In the genomic region with DNA sequence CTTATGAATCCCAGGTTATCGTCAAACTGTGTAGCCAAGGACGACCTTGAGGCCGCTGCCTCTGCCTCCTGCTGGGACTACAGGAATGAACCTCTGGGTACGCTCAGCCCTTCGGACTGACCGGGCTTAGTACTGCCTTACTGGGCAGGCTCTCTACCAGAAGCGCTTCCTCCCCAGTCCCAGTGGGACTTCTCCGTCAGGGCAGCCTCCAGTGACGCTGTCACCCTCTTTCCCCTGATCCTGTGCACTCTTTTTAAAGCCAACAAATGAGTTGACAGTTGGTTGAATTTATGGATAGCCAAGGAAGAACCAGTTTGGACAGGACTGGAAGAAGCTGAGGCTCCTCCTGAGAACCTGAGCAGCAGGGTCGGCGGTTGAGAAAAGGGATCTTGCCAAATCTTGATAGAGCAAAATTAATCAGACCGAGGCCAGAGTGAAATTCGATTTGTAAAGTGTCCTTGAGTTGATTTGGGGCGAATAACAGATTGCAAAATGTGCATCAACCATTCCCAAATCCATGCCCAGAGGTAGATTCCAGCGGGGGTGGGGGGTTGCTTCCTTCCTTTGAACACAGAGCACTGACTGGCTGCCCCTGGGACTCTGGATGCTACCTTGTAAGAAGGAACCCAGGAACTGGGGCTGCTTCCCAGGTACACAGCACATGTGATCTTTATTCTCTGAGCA, we compare ENCODE assay signal across 12 mouse cellular contexts. TPM values are rescaled to one million over a fixed set of nuclear protein-coding genes. Genes with fewer than 3 reads are reported as not detected.
DNase-seq lines count a peak whose midpoint lies in the region; ATAC-seq and TF ChIP-seq lines count a peak whose summit lies in the region.
"Had no signal": no experiment of that assay in that cellular context is flagged by ENCODE, and none has a peak within 500 bp of the region (broad histone marks: within the 10 kb centered on the region; RNA-seq: fewer than 3 reads in every experiment).

No protein-coding gene starts in this region.

- no peak overlapping the region for H3K4me3 ChIP-seq in liver, adult 2 months (ENCODE audit: insufficient read depth, low read depth, low read length)
- H3K4me3 ChIP-seq in liver, embryonic 12.5 days, result no peak overlapping the region
- H3K4me3 ChIP-seq: embryonic facial prominence, embryonic 13.5 days; limb, embryonic 15.5 days; midbrain, embryonic 12.5 days had no signal

- DNase-seq in adrenal gland, adult 18-20 months (ENCODE audit: low spot score in 2 of 2), result peak; percentile 31 to 41
- no peak for DNase-seq in adrenal gland, adult 8-10 months
- peak; percentile 84 for DNase-seq in liver, adult 2 months (ENCODE audit: extremely low read depth, low read depth, low spot score)
- DNase-seq in fat pad, adult 2 months (ENCODE audit: extremely low read depth, low read depth, low spot score), result peak; percentile 68
- DNase-seq in kidney, postnatal 25 days, result peak; percentile 72 to 89
- DNase-seq in left cerebral cortex, adult 11 months (ENCODE audit: low spot score), result no peak

- H3K4me2 ChIP-seq in liver, embryonic 12.5 days, result no peak overlapping the region
- H3K4me2 ChIP-seq: embryonic facial prominence, embryonic 13.5 days; limb, embryonic 15.5 days; midbrain, embryonic 12.5 days had no signal

- 0 out of 2 replicates have a peak, but pooled peaks cover 7% of the 10 kb centered on the region for H3K79me2 ChIP-seq in liver, adult 2 months (ENCODE audit: control insufficient read depth, insufficient read depth, low read length)

- H3K36me3 ChIP-seq in liver, adult 2 months (ENCODE audit: control insufficient read depth, insufficient read depth, low read length), result peaks cover under 1% of the 10 kb centered on the region; the same call in 1 of the 2 replicates
- H3K36me3 ChIP-seq in liver, embryonic 12.5 days, result peaks cover 12% of the 10 kb centered on the region

- no peak for ATAC-seq in liver, embryonic 12.5 days
- no peak for ATAC-seq in erythroid progenitor cell, adult 5-6 weeks (replicated peaks; ENCODE audit: low FRiP score, poor library complexity, severe bottlenecking)

- no peaks in the 10 kb centered on the region for H3K27me3 ChIP-seq in liver, adult 2 months (ENCODE audit: control insufficient read depth, insufficient read depth, low read length)
- peaks cover 28% of the 10 kb centered on the region for H3K27me3 ChIP-seq in liver, embryonic 12.5 days (replicated peaks)

- 0 out of 2 replicates have a peak, but pooled peaks cover 6% of the 10 kb centered on the region for H3K9me3 ChIP-seq in liver, embryonic 12.5 days (replicated peaks)
- H3K9me3 ChIP-seq: embryonic facial prominence, embryonic 13.5 days; limb, embryonic 15.5 days; midbrain, embryonic 12.5 days had no signal

- 0 out of 2 replicates have a peak, but pooled peaks have one; percentile 12 for TF ChIP-seq CTCF in liver, adult 2 months (IDR thresholded peaks at IDR 0.05; ENCODE audit: low read depth, low read length)

- WGBS in liver, adult 2 months, result 9% methylated on average over 15 of the region's 15 CpGs
- 48% methylated on average over 15 of the region's 15 CpGs for WGBS in liver, embryonic 12.5 days (ENCODE audit: insufficient replicate concordance)

- TF ChIP-seq POLR2A in liver, adult 2 months (IDR thresholded peaks at IDR 0.05; ENCODE audit: extremely low read depth, insufficient read depth, low read length), result 0 out of 2 replicates have a peak, but pooled peaks have one; percentile 19

- H3K27ac ChIP-seq in liver, adult 2 months (replicated peaks; ENCODE audit: insufficient read depth, low read depth, low read length), result peak overlapping the region; percentile 86
- no peak overlapping the region for H3K27ac ChIP-seq in liver, embryonic 12.5 days
- H3K27ac ChIP-seq: midbrain, embryonic 12.5 days had no signal

- peak overlapping the region; percentile 29 for H3K9ac ChIP-seq in liver, adult 2 months (ENCODE audit: low read depth, low read length)
- no peak overlapping the region for H3K9ac ChIP-seq in liver, embryonic 12.5 days
- H3K9ac ChIP-seq: limb, embryonic 15.5 days; midbrain, embryonic 12.5 days had no signal

- H3K4me1 ChIP-seq in liver, adult 2 months (ENCODE audit: control insufficient read depth, insufficient read depth, low read length), result peaks cover 32% of the 10 kb centered on the region
- peaks cover 22% of the 10 kb centered on the region for H3K4me1 ChIP-seq in liver, embryonic 12.5 days

RNA-seq across cellular contexts. Expression of a gene that starts 9.8 kb away (rescaled TPM):
- not detected for total RNA-seq in adrenal gland, adult 18-20 months (2021)
- total RNA-seq in adrenal gland, adult 8-10 months (2022), result not detected
- not detected in 2 replicates for total RNA-seq in liver, adult 2 months (2014; rRNA removed)
- not detected in 2 replicates for polyA plus RNA-seq in liver, adult 2 months (2012; rRNA removed)
- polyA plus RNA-seq in liver, embryonic 12.5 days (2016; fragmentation: Nextera tagmentation; extraction: Ambion mirVana), result not detected in 2 replicates
- total RNA-seq in erythroid progenitor cell, adult 5-6 weeks (2015; ENCODE audit: low replicate concordance), result not detected in 2 replicates
- total RNA-seq in erythroid progenitor cell, adult 5-6 weeks (2017; ENCODE audit: low replicate concordance), result not detected in 2 replicates
- total RNA-seq: gastrocnemius, adult 8-10 months had no signal

RNA-seq across cellular contexts. Expression of a gene that starts 22.6 kb away (rescaled TPM):
- 10 to 100 TPM; 67.6 to 72.3 TPM for total RNA-seq in adrenal gland, adult 18-20 months (2021)
- 10 to 100 TPM; 55.1 to 64.9 (median 59.3) TPM for total RNA-seq in adrenal gland, adult 8-10 months (2022)
- total RNA-seq in liver, adult 2 months (2014; rRNA removed), result 3.0 and 3.2 TPM in 2 replicates
- polyA plus RNA-seq in liver, adult 2 months (2012; rRNA removed), result 25.0 and 28.3 TPM in 2 replicates
- 2.8 and 3.2 TPM in 2 replicates for polyA plus RNA-seq in liver, embryonic 12.5 days (2016; fragmentation: Nextera tagmentation; extraction: Ambion mirVana)
- 0.84 and 2.5 TPM in 2 replicates for total RNA-seq in erythroid progenitor cell, adult 5-6 weeks (2015; ENCODE audit: low replicate concordance)
- total RNA-seq in erythroid progenitor cell, adult 5-6 weeks (2017; ENCODE audit: low replicate concordance), result 0.23 and 0.77 TPM in 2 replicates

RNA-seq across cellular contexts. Expression of a gene that starts 35.3 kb away (rescaled TPM):
- total RNA-seq in adrenal gland, adult 18-20 months (2021), result 1 to 10 TPM; 2.6 to 2.8 TPM
- total RNA-seq in adrenal gland, adult 8-10 months (2022), result 1 to 10 TPM; 1.6 to 5.6 (median 4.9) TPM
- 2.8 and 3.6 TPM in 2 replicates for total RNA-seq in liver, adult 2 months (2014; rRNA removed)
- polyA plus RNA-seq in liver, adult 2 months (2012; rRNA removed), result 1.3 and 4.9 TPM in 2 replicates
- polyA plus RNA-seq in liver, embryonic 12.5 days (2016; fragmentation: Nextera tagmentation; extraction: Ambion mirVana), result 1.1 TPM in 2 replicates
- 17.2 and 22.3 TPM in 2 replicates for total RNA-seq in erythroid progenitor cell, adult 5-6 weeks (2015; ENCODE audit: low replicate concordance)
- total RNA-seq in erythroid progenitor cell, adult 5-6 weeks (2017; ENCODE audit: low replicate concordance), result 23.1 and 23.5 TPM in 2 replicates
- total RNA-seq: gastrocnemius, adult 8-10 months had no signal

RNA-seq across cellular contexts. Expression of a gene that starts 37.3 kb away (rescaled TPM):
- total RNA-seq in adrenal gland, adult 18-20 months (2021), result 10 to 100 TPM; 36.9 to 39.9 TPM
- 10 to 100 TPM; 38.8 to 46.9 (median 43.2) TPM for total RNA-seq in adrenal gland, adult 8-10 months (2022)
- total RNA-seq in liver, adult 2 months (2014; rRNA removed), result 14.2 and 15.9 TPM in 2 replicates
- 17.2 and 17.5 TPM in 2 replicates for polyA plus RNA-seq in liver, adult 2 months (2012; rRNA removed)
- 1.7 and 1.9 TPM in 2 replicates for polyA plus RNA-seq in liver, embryonic 12.5 days (2016; fragmentation: Nextera tagmentation; extraction: Ambion mirVana)
- not detected in 2 replicates for total RNA-seq in erythroid progenitor cell, adult 5-6 weeks (2015; ENCODE audit: low replicate concordance)
- total RNA-seq in erythroid progenitor cell, adult 5-6 weeks (2017; ENCODE audit: low replicate concordance), result not detected in 2 replicates

Comparison
In these comparisons a context has a peak if more than half of its experiments do, and no peak if none do; other contexts are left out.
1. DNase-seq: peak in adrenal gland, adult 18-20 months (2 of 2), liver, adult 2 months (single experiment), fat pad, adult 2 months (single experiment) and kidney, postnatal 25 days (2 of 2); none in adrenal gland, adult 8-10 months (single experiment) and left cerebral cortex, adult 11 months (single experiment).
2. RNA of a gene that starts 22.6 kb away (total RNA-seq): 67.6 to 72.3 TPM in adrenal gland, adult 18-20 months and 55.1 to 64.9 TPM in adrenal gland, adult 8-10 months; 3.0 to 3.2 TPM in liver, adult 2 months and 0.23 to 2.5 TPM in erythroid progenitor cell, adult 5-6 weeks; every median in the first group is over 10 times any median in the second.